Mouse (Mus musculus): ENCODE measurements around the gene Mfap5. TPM values are rescaled to one million over a fixed set of nuclear protein-coding genes. Genes with fewer than 3 reads are reported as not detected.
"Not testable (repeated sequence)": the region's sequence is repeated elsewhere in the genome, so short reads cannot be mapped to it uniquely, and the experiment has no call there.

Gene Mfap5
- polyA plus RNA-seq, 1 experiment = 15.4 TPM

- 71% methylated on average over 6 of the region's 6 CpGs for WGBS
- no peak for DNase-seq (ENCODE audit: low read depth, low spot score)
These were observed 48.5 kb downstream of the Mfap5 start for GRCm38 (mm10) chr6:122554102-122554501.

GRCm38 (mm10) chr6:122555266-122555665 lies 49.6 kb downstream of the Mfap5 start:
- DNase-seq (ENCODE audit: low read depth, low spot score) = no peak
- 22% methylated on average over 7 of the region's 7 CpGs for WGBS

GRCm38 (mm10) chr6:122556959-122557561 lies 51.4 kb downstream of the Mfap5 start:
- 16% methylated on average over 15 of the region's 15 CpGs for WGBS
- no peak for DNase-seq (ENCODE audit: low read depth, low spot score)

- peak; percentile 86 for DNase-seq (ENCODE audit: low read depth, low spot score)
These were observed 54.8 kb downstream of the Mfap5 start for GRCm38 (mm10) chr6:122560427-122560826.

GRCm38 (mm10) chr6:122561005-122561404 lies 55.4 kb downstream of the Mfap5 start:
- 82% methylated on average over 20 of the region's 20 CpGs for whole genome bisulfite sequencing
- no peak for DNase-seq (ENCODE audit: low read depth, low spot score)

More at GRCm38 (mm10) chr6:122560427-122560826, 54.8 kb downstream of the Mfap5 start:
- 6% methylated on average over 17 of the region's 17 CpGs for WGBS

GRCm38 (mm10) chr6:122562463-122562862 lies 56.8 kb downstream of the Mfap5 start:
- WGBS = 3% methylated on average over 6 of the region's 6 CpGs
- DNase-seq (ENCODE audit: low read depth, low spot score) = no peak

GRCm38 (mm10) chr6:122565070-122565784 lies 59.6 kb downstream of the Mfap5 start:
- WGBS = 84% methylated on average over 9 of the region's 9 CpGs
- DNase-seq (ENCODE audit: low read depth, low spot score) = no peak

GRCm38 (mm10) chr6:122569113-122569512 lies 63.5 kb downstream of the Mfap5 start:
- no peak for DNase-seq (ENCODE audit: low read depth, low spot score)
- 81% methylated on average over 5 of the region's 5 CpGs for WGBS

- 58% methylated on average over 1 of the region's 1 CpGs for WGBS
- no peak for DNase-seq (ENCODE audit: low read depth, low spot score)
These were observed 64.1 kb downstream of the Mfap5 start for GRCm38 (mm10) chr6:122569762-122570161.

- 18% methylated on average over 8 of the region's 8 CpGs for WGBS
- no peak for DNase-seq (ENCODE audit: low read depth, low spot score)
These were observed 65.3 kb downstream of the Mfap5 start for GRCm38 (mm10) chr6:122570695-122571616.

- WGBS = 31% methylated on average over 3 of the region's 3 CpGs
- no peak for DNase-seq (ENCODE audit: low read depth, low spot score)
These were observed 65.9 kb downstream of the Mfap5 start for GRCm38 (mm10) chr6:122571617-122571959.

GRCm38 (mm10) chr6:122575037-122575436 lies 69.4 kb downstream of the Mfap5 start:
- DNase-seq (ENCODE audit: low read depth, low spot score) = not testable (repeated sequence)
- WGBS = 93% methylated on average over 1 of the region's 1 CpGs

GRCm38 (mm10) chr6:122577030-122577429 lies 71.4 kb downstream of the Mfap5 start:
- no peak for DNase-seq (ENCODE audit: low read depth, low spot score)

More at GRCm38 (mm10) chr6:122577030-122577429, 71.4 kb downstream of the Mfap5 start:
- WGBS = 91% methylated on average over 3 of the region's 3 CpGs

Other genes with a start within 250 kb of the Mfap5 start
- gene Klrg1, start 223.0 kb upstream of the Mfap5 start, polyA plus RNA-seq (2012; rRNA removed) = 0.58 and 0.97 TPM in 2 replicates
- 62.8 and 67.8 TPM in 2 replicates for gene M6pr, start 197.1 kb upstream of the Mfap5 start, polyA plus RNA-seq (2012; rRNA removed)
- gene Phc1, start 165.3 kb upstream of the Mfap5 start, polyA plus RNA-seq (2012; rRNA removed) = 5.9 and 9.1 TPM in 2 replicates
- gene Rimklb, start 7.1 kb upstream of the Mfap5 start, polyA plus RNA-seq (2012; rRNA removed) = 0.02 TPM in 1 of 2 replicates, not detected in the other
- gene Aicda, start 48.0 kb downstream of the Mfap5 start, polyA plus RNA-seq (2012; rRNA removed) = 0.47 and 1.0 TPM in 2 replicates
- 14.3 and 25.6 TPM in 2 replicates for gene Apobec1, start 96.6 kb downstream of the Mfap5 start, polyA plus RNA-seq (2012; rRNA removed)
- 0.11 and 0.19 TPM in 2 replicates for gene Gdf3, start 104.2 kb downstream of the Mfap5 start, polyA plus RNA-seq (2012; rRNA removed)
- not detected in 2 replicates for gene Dppa3, start 120.6 kb downstream of the Mfap5 start, polyA plus RNA-seq (2012; rRNA removed)
- gene Nanog, start 201.6 kb downstream of the Mfap5 start, polyA plus RNA-seq (2012; rRNA removed) = 0.10 TPM in 1 of 2 replicates, not detected in the other

Measured in large intestine, adult 2 months (tissue).